In genomic region chr14:76819690-76820089, GRCm38 (mm10) we compare ENCODE assay signal across 8 mouse cellular contexts.
DNase-seq lines count a peak whose midpoint lies in the region; ATAC-seq lines count a peak whose summit lies in the region.
"Had no signal": no experiment of that assay in that cellular context is flagged by ENCODE, and none has a peak within 500 bp of the region (broad histone marks: within the 10 kb centered on the region; RNA-seq: fewer than 3 reads in every experiment).

No protein-coding gene starts in this region.

- H3K27me3 ChIP-seq in embryonic facial prominence, embryonic 14.5 days (replicated peaks; ENCODE audit: control insufficient read depth, insufficient read depth, low read length): no peaks in the 10 kb centered on the region
- H3K27me3 ChIP-seq in heart, embryonic 10.5 days (ENCODE audit: insufficient read depth, poor library complexity, severe bottlenecking): no peaks in the 10 kb centered on the region
- no peaks in the 10 kb centered on the region for H3K27me3 ChIP-seq in kidney, embryonic 16.5 days (ENCODE audit: insufficient read depth, low read length)
- no peaks in the 10 kb centered on the region for H3K27me3 ChIP-seq in limb, embryonic 15.5 days

- H3K36me3 ChIP-seq in embryonic facial prominence, embryonic 14.5 days (ENCODE audit: control insufficient read depth, insufficient read depth, low read length): no peaks in the 10 kb centered on the region
- H3K36me3 ChIP-seq in heart, embryonic 10.5 days: no peaks in the 10 kb centered on the region
- no peaks in the 10 kb centered on the region for H3K36me3 ChIP-seq in kidney, embryonic 16.5 days (ENCODE audit: insufficient read depth, low read length)
- no peaks in the 10 kb centered on the region for H3K36me3 ChIP-seq in limb, embryonic 15.5 days

- no peak overlapping the region; the same call in 1 of the 2 replicates for H3K4me2 ChIP-seq in embryonic facial prominence, embryonic 14.5 days (ENCODE audit: low read depth, low read length)
- H3K4me2 ChIP-seq in kidney, embryonic 16.5 days (replicated peaks; ENCODE audit: low read depth, low read length): no peak overlapping the region
- no peak overlapping the region for H3K4me2 ChIP-seq in limb, embryonic 15.5 days

- 17% methylated on average over 8 of the region's 8 CpGs for WGBS in embryonic facial prominence, embryonic 14.5 days
- WGBS in heart, embryonic 10.5 days: 37% methylated on average over 8 of the region's 8 CpGs
- 31% methylated on average over 8 of the region's 8 CpGs for WGBS in kidney, embryonic 16.5 days
- WGBS in limb, embryonic 15.5 days: 36% methylated on average over 8 of the region's 8 CpGs

- peaks cover 25% of the 10 kb centered on the region for H3K4me1 ChIP-seq in embryonic facial prominence, embryonic 14.5 days (ENCODE audit: control insufficient read depth, insufficient read depth, low read length)
- H3K4me1 ChIP-seq in heart, embryonic 10.5 days: peaks cover 51% of the 10 kb centered on the region
- H3K4me1 ChIP-seq in kidney, embryonic 16.5 days (ENCODE audit: insufficient read depth, low read length): peaks cover 48% of the 10 kb centered on the region
- peaks cover 26% of the 10 kb centered on the region for H3K4me1 ChIP-seq in limb, embryonic 15.5 days

- H3K9ac ChIP-seq in embryonic facial prominence, embryonic 14.5 days (ENCODE audit: low read depth, low read length): no peak overlapping the region
- H3K9ac ChIP-seq in kidney, embryonic 16.5 days (replicated peaks; ENCODE audit: low read length): 0 out of 2 replicates have a peak overlapping the region, but pooled peaks have one; percentile 30
- no peak overlapping the region for H3K9ac ChIP-seq in limb, embryonic 15.5 days

- ATAC-seq in embryonic facial prominence, embryonic 14.5 days (ENCODE audit: low read depth): 0 out of 2 replicates have a peak, but pooled peaks have one; percentile 28
- ATAC-seq in kidney, embryonic 16.5 days (ENCODE audit: low FRiP score, low TSS enrichment): 0 out of 2 replicates have a peak, but pooled peaks have one; percentile 10
- no peak for ATAC-seq in limb, embryonic 15.5 days (ENCODE audit: insufficient number of reproducible peaks, low FRiP score, low TSS enrichment, low read depth)

- peak overlapping the region; percentile 71 for H3K27ac ChIP-seq in embryonic facial prominence, embryonic 14.5 days (replicated peaks; ENCODE audit: low read depth, low read length)
- H3K27ac ChIP-seq in heart, embryonic 10.5 days: peak overlapping the region; percentile 50
- peak overlapping the region; percentile 75 for H3K27ac ChIP-seq in kidney, embryonic 16.5 days (ENCODE audit: low read length)
- peak overlapping the region; percentile 75 for H3K27ac ChIP-seq in limb, embryonic 15.5 days

- H3K9me3 ChIP-seq in embryonic facial prominence, embryonic 14.5 days (ENCODE audit: control insufficient read depth, low read length): no peaks in the 10 kb centered on the region
- no peaks in the 10 kb centered on the region for H3K9me3 ChIP-seq in heart, embryonic 10.5 days
- no peaks in the 10 kb centered on the region for H3K9me3 ChIP-seq in kidney, embryonic 16.5 days (ENCODE audit: low read length)
- no peaks in the 10 kb centered on the region for H3K9me3 ChIP-seq in limb, embryonic 15.5 days
- H3K9me3 ChIP-seq: megakaryocyte, embryonic 14.5 days had no signal

- H3K4me3 ChIP-seq in embryonic facial prominence, embryonic 14.5 days (ENCODE audit: low read depth, low read length): no peak overlapping the region
- H3K4me3 ChIP-seq in heart, embryonic 10.5 days: no peak overlapping the region
- H3K4me3 ChIP-seq in kidney, embryonic 16.5 days (ENCODE audit: low read length): no peak overlapping the region
- no peak overlapping the region for H3K4me3 ChIP-seq in limb, embryonic 15.5 days
- H3K4me3 ChIP-seq: megakaryocyte, embryonic 14.5 days had no signal

- DNase-seq in brain, adult 2 months (ENCODE audit: low read depth, low spot score): peak; percentile 86
- DNase-seq in embryonic facial prominence, embryonic 14.5 days (ENCODE audit: low spot score): peak; percentile 80
- DNase-seq in heart, embryonic 10.5 days (ENCODE audit: low spot score): no peak
- peak; percentile 26 for DNase-seq in retina, postnatal 1 day
- DNase-seq in natural killer cell, adult 2 months (ENCODE audit: low spot score in 2 of 2): no peak

Comparison
In these comparisons a context has a peak if more than half of its experiments do, and no peak if none do; other contexts are left out.
1. DNase-seq: peak in brain, adult 2 months (single experiment), embryonic facial prominence, embryonic 14.5 days (single experiment) and retina, postnatal 1 day (single experiment); none in heart, embryonic 10.5 days (single experiment) and natural killer cell, adult 2 months (0 of 2).
2. Peak in every context shown above with its lines, with median percentiles within 50 percentile points of each other: H3K27ac ChIP-seq.